Mouse (Mus musculus) heart, embryonic 14.5 days (tissue): ENCODE measurements around the gene Pqbp1. TPM values are rescaled to one million over a fixed set of nuclear protein-coding genes. Genes with fewer than 3 reads are reported as not detected.
"Not testable (repeated sequence)": the region's sequence is repeated elsewhere in the genome, so short reads cannot be mapped to it uniquely, and the experiment has no call there.

Source experiments
- ATAC-seq: fragments of 200-750 bp; cut with Nextera tagmentation; 2 replicates; pipeline ENCODE4 v1.8.0; 2017; ENCODE audit warnings: low read depth, moderate TSS enrichment; ENCODE audit not compliant: insufficient number of reproducible peaks, insufficient read depth, low FRiP score
- H3K27ac ChIP-seq, 2 experiments: fragments of 200-500 bp in 1 of 2; fragments of 300-500 bp in 1 of 2; sonication (generic) in 1 of 2; replicated peaks in 1 of 2; 2 replicates each; pipeline ENCODE4 v1.5.1; 2012 to 2014; ENCODE audit warnings: low read depth in 2 of 2, low read length in 2 of 2, control low read depth in 1 of 2, mild to moderate bottlenecking in 1 of 2, mixed read lengths in 1 of 2; ENCODE audit not compliant: control insufficient read depth in 1 of 2, insufficient read depth in 1 of 2
- H3K27me3 ChIP-seq: fragments of 300-500 bp; sonication (generic); 2 replicates; pipeline ENCODE4 v1.6.1; 2014; ENCODE audit warnings: mild to moderate bottlenecking, low read length, control low read depth; ENCODE audit not compliant: control insufficient read depth, insufficient read depth
- H3K36me3 ChIP-seq: fragments of 300-500 bp; sonication (generic); 2 replicates; pipeline ENCODE4 v1.6.1; 2014; ENCODE audit warnings: mild to moderate bottlenecking, control low read depth, low read length, mixed read lengths; ENCODE audit not compliant: control insufficient read depth, insufficient read depth
- H3K4me1 ChIP-seq, 2 experiments: fragments of 200-500 bp in 1 of 2; fragments of 300-500 bp in 1 of 2; sonication (generic) in 1 of 2; 2 replicates each; pipeline ENCODE4 v1.6.1; 2012 to 2014; ENCODE audit warnings: low read length in 2 of 2, control low read depth in 1 of 2, mixed read lengths in 1 of 2; ENCODE audit not compliant: control insufficient read depth in 2 of 2, insufficient read depth in 2 of 2
- H3K4me2 ChIP-seq: fragments of 300-500 bp; sonication (generic); 2 replicates; pipeline ENCODE4 v1.6.1; 2014; ENCODE audit warnings: mild to moderate bottlenecking, low read length
- H3K4me3 ChIP-seq, 2 experiments: fragments of 200-500 bp in 1 of 2; fragments of 300-500 bp in 1 of 2; sonication (generic) in 1 of 2; 2 replicates each; pipeline ENCODE4 v1.5.1; 2012 to 2014; ENCODE audit warnings: low read length in 2 of 2, mild to moderate bottlenecking in 2 of 2, control low read depth in 1 of 2, low read depth in 1 of 2, moderate library complexity in 1 of 2; ENCODE audit not compliant: control insufficient read depth in 1 of 2, insufficient read depth in 1 of 2
- H3K9ac ChIP-seq: fragments of 300-500 bp; sonication (generic); 2 replicates; pipeline ENCODE4 v1.6.1; 2014; ENCODE audit warnings: mild to moderate bottlenecking, low read length
- H3K9me3 ChIP-seq: fragments of 300-500 bp; sonication (generic); 2 replicates; pipeline ENCODE4 v1.6.1; 2016; ENCODE audit warnings: low read length, control low read depth; ENCODE audit not compliant: control insufficient read depth
- WGBS: fragments of 180-500 bp; shearing (Covaris S2); extraction: QIAGEN DNeasy Blood & Tissue Kit; methylation state at CpG from one replicate; pipeline ENCODE4 v1.1.7; 2014; 5-methylcytosine and 5-hydroxymethylcytosine counted together
- polyA plus RNA-seq: library from polyadenylated mRNA; unstranded; fragments of >200 nt; fragmentation: Nextera tagmentation; extraction: Ambion mirVana; gene quantifications from 2 replicates; pipeline ENCODE4 v1.2.1, GENCODE M21; 2014

Pqbp1 gene
- polyA plus RNA-seq, 1 experiment from 2014 or later, result 65.1 TPM

DNA sequence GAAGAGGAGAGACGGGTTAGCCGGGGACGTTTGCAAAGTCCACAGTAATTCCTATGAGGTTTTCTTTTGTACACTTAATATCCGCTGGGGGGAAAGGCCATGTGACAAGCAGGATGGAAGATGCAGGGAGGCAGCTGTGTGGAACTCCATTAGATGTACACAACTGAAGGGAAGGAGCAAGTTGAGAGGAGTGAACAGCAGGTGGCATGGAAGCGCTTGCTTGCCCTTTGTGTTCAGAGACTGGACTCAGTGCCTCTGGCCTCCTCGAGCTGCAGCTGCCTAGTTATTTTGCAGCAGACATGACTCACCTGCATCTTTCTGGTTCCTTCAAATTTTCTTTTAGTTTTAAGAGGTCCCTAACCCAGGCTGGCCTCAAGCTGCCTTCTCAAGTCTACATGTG lies 11.4 kb upstream of the Pqbp1 start:
- Histone ChIP-seq H3K4me2 (no peak overlapping the region), H3K9ac (no peak overlapping the region), H3K27ac (no peak overlapping the region), H3K27me3 (no peaks in the 10 kb centered on the region), H3K9me3 (no peaks in the 10 kb centered on the region), H3K4me1 (no peaks in the 10 kb centered on the region), H3K36me3 (peaks cover 17% of the 10 kb centered on the region), H3K4me3 (no peak overlapping the region)
- 63% methylated on average over 6 of the region's 6 CpGs for WGBS
- no peak for ATAC-seq

DNA sequence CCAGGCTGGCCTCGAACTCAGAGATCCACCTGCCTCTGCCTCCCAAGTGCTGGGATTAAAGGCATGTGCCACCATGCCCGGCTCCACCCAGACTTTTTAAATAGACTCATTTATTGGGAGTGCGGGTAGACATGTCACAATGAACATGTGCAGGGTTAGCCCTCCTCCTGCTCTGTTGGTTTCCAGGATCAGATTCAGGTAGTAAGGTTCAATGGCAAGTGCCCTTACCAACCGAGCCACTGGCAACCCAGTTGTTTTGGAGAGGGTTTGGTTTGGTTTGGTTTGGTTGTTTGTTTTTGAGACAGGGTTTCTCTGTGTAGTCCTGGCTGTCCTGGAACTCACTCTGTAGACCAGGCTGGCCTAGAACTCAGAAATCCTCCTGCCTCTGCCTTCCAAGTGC lies 10.2 kb upstream of the Pqbp1 start, which contains the start of gene Gm10490:
TSS of gene Gm10490 (plus strand) at position 301 of the 400 bp plus-strand sequence.
- H3K4me2 ChIP-seq, H3K27me3 ChIP-seq, H3K4me1 ChIP-seq, H3K9me3 ChIP-seq, H3K9ac ChIP-seq, H3K27ac ChIP-seq, ATAC-seq, H3K4me3 ChIP-seq: not testable (repeated sequence)
- WGBS, result 85% methylated on average over 4 of the region's 4 CpGs
- H3K36me3 ChIP-seq, result peaks cover 17% of the 10 kb centered on the region

DNA sequence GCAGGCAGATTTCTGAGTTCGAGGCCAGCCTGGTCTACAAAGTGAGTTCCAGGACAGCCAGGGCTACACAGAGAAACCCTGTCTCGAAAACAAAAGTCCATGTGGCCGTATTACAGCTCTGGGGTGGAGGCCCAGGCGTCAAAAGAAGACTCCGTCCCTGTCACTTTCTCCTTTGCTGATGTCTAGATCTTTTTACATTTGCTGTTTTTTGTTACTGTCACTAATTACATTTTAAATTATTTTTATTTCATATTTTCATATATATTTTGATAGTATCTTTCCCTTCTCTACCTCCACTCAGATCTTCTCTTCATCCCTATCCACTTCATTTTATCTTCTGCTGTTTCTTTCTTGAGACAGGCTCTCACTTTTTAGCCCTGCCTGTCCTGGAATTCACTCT lies 8.7 kb upstream of the Pqbp1 start, which contains the start of gene Gm10491:
TSS of gene Gm10491 (minus strand) at position 101 of the 400 bp plus-strand sequence.
- no peak within 1 kb of the TSS for H3K27ac ChIP-seq
- peaks cover 22% of the 10 kb centered on the region for H3K36me3 ChIP-seq
- H3K9me3 ChIP-seq, result no peaks in the 10 kb centered on the region
- no peak within 1 kb of the TSS for H3K4me2 ChIP-seq
- ATAC-seq, result no peak
- H3K9ac ChIP-seq, result no peak within 1 kb of the TSS
- H3K4me1 ChIP-seq, result no peaks in the 10 kb centered on the region
- H3K27me3 ChIP-seq, result no peaks in the 10 kb centered on the region
- WGBS, result 69% methylated on average over 5 of the region's 5 CpGs
- H3K4me3 ChIP-seq, result no peak within 1 kb of the TSS

DNA sequence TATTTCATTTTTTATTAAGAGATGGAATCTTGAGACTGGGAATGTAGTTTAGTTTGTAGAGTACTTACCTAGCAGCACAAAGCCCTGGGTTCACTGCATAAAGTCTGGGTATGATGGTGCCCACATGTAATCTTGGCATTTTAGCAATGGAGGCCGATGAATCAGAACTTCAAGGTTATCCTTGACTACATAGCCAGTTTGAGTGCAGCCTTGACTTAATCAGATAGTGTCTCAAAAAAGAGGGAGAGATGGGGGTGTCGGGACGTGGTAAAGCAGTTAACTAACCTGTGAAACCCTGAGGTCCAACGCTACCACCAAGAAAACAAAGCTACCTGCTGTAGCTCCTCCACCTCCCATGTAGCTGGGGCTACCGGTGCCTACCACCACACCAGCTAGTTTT lies 5.4 kb upstream of the Pqbp1 start:
- Histone ChIP-seq H3K9me3 (no peaks in the 10 kb centered on the region), H3K36me3 (peaks cover 22% of the 10 kb centered on the region), H3K4me2 (no peak overlapping the region), H3K27ac (no peak overlapping the region), H3K27me3 (no peaks in the 10 kb centered on the region), H3K4me1 (peaks cover 0 to 2% of the 10 kb centered on the region in 2 experiments; a peak in 1 of 4 replicates), H3K9ac (no peak overlapping the region), H3K4me3 (no peak overlapping the region)
- WGBS, result 90% methylated on average over 5 of the region's 5 CpGs
- ATAC-seq, result no peak

DNA sequence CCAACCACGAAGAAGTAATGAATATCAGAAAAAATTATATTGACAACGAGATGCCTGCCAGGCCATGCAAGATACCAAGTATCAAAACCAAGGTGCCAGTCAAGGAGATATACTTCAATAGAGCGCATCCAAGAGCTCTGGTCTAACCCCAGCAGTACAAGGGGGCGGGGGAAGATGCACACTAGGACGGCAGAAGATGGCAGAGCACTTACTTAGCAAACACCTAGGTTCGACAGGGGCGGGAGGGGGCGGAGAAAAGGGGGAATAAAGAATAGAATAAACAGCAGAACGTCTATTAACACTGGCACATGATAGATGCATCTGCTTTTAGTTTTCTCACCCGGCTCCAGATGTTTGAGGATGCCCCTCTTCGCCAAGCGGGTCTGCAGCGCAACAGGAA lies 858 bp downstream of the Pqbp1 start:
- peak overlapping the region; percentile 49 to 85 for H3K4me3 ChIP-seq
- H3K9me3 ChIP-seq, result no peaks in the 10 kb centered on the region
- peak overlapping the region; percentile 76 for H3K9ac ChIP-seq
- peaks cover 35% of the 10 kb centered on the region for H3K36me3 ChIP-seq
- peaks cover 0 to 7% of the 10 kb centered on the region in 2 experiments; a peak in 1 of 4 replicates for H3K4me1 ChIP-seq
- 29% methylated on average over 13 of the region's 13 CpGs for WGBS
- ATAC-seq, result no peak
- H3K27me3 ChIP-seq, result no peaks in the 10 kb centered on the region
- H3K27ac ChIP-seq, result peak overlapping the region in 1 of 2 experiments; percentile 82; a peak in 1 of 4 replicates
- peak overlapping the region; percentile 64 for H3K4me2 ChIP-seq

DNA sequence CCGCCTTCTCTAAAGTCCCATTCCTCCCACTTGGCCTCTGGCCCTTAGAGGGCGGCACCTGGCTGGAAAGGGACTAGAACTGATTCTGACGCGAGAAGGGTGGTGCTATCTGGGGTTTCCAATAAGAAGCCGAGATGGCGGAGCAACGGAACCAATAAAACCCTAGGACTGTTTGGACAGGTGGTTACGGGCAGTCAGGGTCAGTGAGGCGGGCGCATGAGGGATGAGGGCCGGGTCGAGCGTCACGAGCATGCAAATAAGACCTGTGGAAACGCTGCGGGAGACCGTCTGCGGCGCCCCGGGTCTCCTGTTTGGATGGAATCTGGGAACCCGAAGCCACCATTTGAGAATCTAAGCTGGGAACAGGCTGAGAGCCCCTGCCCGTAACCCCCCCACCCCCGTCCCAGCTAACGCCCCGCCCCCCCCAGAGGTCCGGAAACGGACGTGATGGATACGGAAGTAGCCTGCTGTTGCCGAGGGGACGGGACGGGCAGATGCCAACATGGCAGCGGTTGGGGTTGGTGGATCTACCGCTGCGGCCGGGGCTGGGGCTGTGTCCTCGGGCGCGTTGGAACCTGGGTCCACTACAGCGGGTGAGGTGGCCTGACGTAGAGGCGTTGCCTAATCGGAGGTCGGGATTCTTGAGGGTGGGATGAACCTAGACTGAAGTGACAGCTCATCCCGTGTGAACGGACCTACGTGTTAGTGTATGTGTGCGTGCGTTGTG lies 15.1 kb downstream of the Pqbp1 start, which contains the start of gene Slc35a2:
TSS of gene Slc35a2 (plus strand) at position 188 of the 727 bp plus-strand sequence.
- Histone ChIP-seq H3K27ac (peak within 1 kb of the TSS; percentile 49 to 85; a peak in 3 of 4 replicates), H3K4me1 (peaks cover 3 to 5% of the 10 kb centered on the region in 2 experiments; a peak in 2 of 4 replicates), H3K4me3 (peak within 1 kb of the TSS; percentile 49 to 94), H3K27me3 (no peaks in the 10 kb centered on the region), H3K4me2 (peak within 1 kb of the TSS; percentile 72), H3K9me3 (no peaks in the 10 kb centered on the region), H3K9ac (peak within 1 kb of the TSS; percentile 63), H3K36me3 (no peaks in the 10 kb centered on the region)
- peak; percentile 92 for ATAC-seq
- 15% methylated on average over 49 of the region's 49 CpGs for WGBS

DNA sequence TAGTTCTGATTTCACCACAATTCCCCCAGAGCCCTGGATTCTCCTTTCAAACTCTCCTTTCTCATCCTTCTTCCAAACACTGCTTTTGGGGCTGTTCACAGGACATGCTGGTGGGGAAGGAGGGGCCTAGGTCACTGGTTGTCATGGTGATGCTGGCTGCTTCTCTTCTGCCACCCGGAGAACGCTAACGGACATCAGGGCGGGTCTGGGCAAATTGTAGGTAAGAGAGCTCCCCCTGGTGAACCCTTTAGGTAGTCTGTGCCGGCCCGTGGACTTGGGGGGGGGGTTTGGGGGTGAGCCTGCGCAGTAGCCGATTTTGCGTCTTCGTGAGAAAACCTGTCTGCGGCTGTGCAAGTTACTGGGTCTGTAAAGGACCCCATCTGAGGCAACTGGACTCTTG lies 19.2 kb downstream of the Pqbp1 start:
- Histone ChIP-seq H3K9ac (no peak overlapping the region; the same call in 1 of the 2 replicates), H3K4me1 (peaks cover 6 to 7% of the 10 kb centered on the region in 2 experiments; a peak in 2 of 4 replicates), H3K36me3 (peaks cover 10% of the 10 kb centered on the region), H3K4me2 (peak overlapping the region; percentile 85), H3K4me3 (no peak overlapping the region), H3K27ac (no peak overlapping the region), H3K9me3 (no peaks in the 10 kb centered on the region), H3K27me3 (no peaks in the 10 kb centered on the region)
- 23% methylated on average over 11 of the region's 11 CpGs for WGBS
- ATAC-seq, result no peak
